Mouse (Mus musculus) hindbrain, embryonic 12.5 days (tissue): Measurements from ENCODE around the gene Rpp14. TPM values are rescaled to one million over a fixed set of nuclear protein-coding genes. Genes with fewer than 3 reads are reported as not detected.

Experiments
- ATAC-seq: fragments of 200-750 bp; cut with Nextera tagmentation; 2 replicates; pipeline ENCODE4 v1.8.0; 2017; ENCODE audit warnings: moderate TSS enrichment; ENCODE audit not compliant: low FRiP score
- H3K27ac ChIP-seq: fragments of 300-500 bp; sonication (generic); 2 replicates; pipeline ENCODE4 v1.5.1; 2016; ENCODE audit warnings: mild to moderate bottlenecking
- H3K27me3 ChIP-seq: fragments of 300-500 bp; sonication (generic); 2 replicates; pipeline ENCODE4 v1.6.1; 2016; ENCODE audit warnings: mild to moderate bottlenecking
- H3K36me3 ChIP-seq: fragments of 300-500 bp; sonication (generic); 2 replicates; pipeline ENCODE4 v1.6.1; 2016; ENCODE audit warnings: mild to moderate bottlenecking
- H3K4me1 ChIP-seq: fragments of 300-500 bp; sonication (generic); 2 replicates; pipeline ENCODE4 v1.6.1; 2016
- H3K4me2 ChIP-seq: fragments of 300-500 bp; sonication (generic); replicated peaks from 2 replicates; pipeline ENCODE4 v1.6.1; 2016; ENCODE audit warnings: mild to moderate bottlenecking
- H3K4me3 ChIP-seq: fragments of 300-500 bp; sonication (generic); 2 replicates; pipeline ENCODE4 v1.5.1; 2016; ENCODE audit warnings: mild to moderate bottlenecking
- H3K9ac ChIP-seq: fragments of 300-500 bp; sonication (generic); 2 replicates; pipeline ENCODE4 v1.6.1; 2016; ENCODE audit warnings: mild to moderate bottlenecking, moderate library complexity
- H3K9me3 ChIP-seq: fragments of 300-500 bp; sonication (generic); replicated peaks from 2 replicates; pipeline ENCODE4 v1.6.1; 2016; ENCODE audit warnings: mild to moderate bottlenecking
- WGBS: fragments of 180-500 bp; shearing (Covaris S2); methylation state at CpG from one replicate; pipeline ENCODE4 v1.1.7; 2016; 5-methylcytosine and 5-hydroxymethylcytosine counted together
- polyA plus RNA-seq: library from polyadenylated mRNA; unstranded; fragments of >200 nt; fragmentation: Nextera tagmentation; extraction: Ambion mirVana; gene quantifications from 2 replicates; pipeline ENCODE4 v1.2.1, GENCODE M21; 2016

The Rpp14 gene
- polyA plus RNA-seq, 1 experiment from 2014 or later = 45.4 TPM

DNA sequence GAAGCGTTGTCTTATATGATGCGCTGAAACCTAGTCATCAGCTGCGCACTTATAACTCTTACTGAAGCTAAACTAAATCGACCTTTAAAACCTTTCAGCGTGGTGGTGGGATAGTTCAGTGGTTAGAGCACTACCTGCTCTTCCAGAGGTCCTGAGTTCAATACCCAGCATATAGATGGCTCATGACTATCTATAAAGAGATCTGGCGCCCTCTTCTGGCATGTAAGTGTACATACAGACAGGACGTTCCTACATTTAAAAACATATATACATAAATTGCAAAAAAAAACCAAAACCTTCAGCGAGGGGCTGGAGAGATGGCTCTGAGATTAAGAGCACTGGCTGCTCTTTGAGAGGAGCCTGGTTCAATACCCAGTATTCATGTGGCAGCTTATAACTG, 35.8 kb upstream of the Rpp14 start:
- Histone ChIP-seq H3K9ac (no peak overlapping the region), H3K4me1 (no peaks in the 10 kb centered on the region), H3K27ac (no peak overlapping the region), H3K36me3 (peaks cover 22% of the 10 kb centered on the region), H3K4me2 (no peak overlapping the region), H3K4me3 (no peak overlapping the region), H3K9me3 (no peaks in the 10 kb centered on the region), H3K27me3 (no peaks in the 10 kb centered on the region)
- no peak for ATAC-seq
- 70% methylated on average over 8 of the region's 8 CpGs for WGBS

GRCm38 (mm10) chr14:8044786-8045185, 35.4 kb upstream of the Rpp14 start:
- H3K27me3 ChIP-seq = no peaks in the 10 kb centered on the region
- WGBS = 82% methylated on average over 6 of the region's 6 CpGs
- no peak overlapping the region for H3K4me3 ChIP-seq
- H3K9ac ChIP-seq = no peak overlapping the region
- no peaks in the 10 kb centered on the region for H3K9me3 ChIP-seq
- no peaks in the 10 kb centered on the region for H3K4me1 ChIP-seq
- H3K27ac ChIP-seq = no peak overlapping the region
- no peak overlapping the region for H3K4me2 ChIP-seq
- H3K36me3 ChIP-seq = peaks cover 25% of the 10 kb centered on the region
- ATAC-seq = no peak

- H3K9me3 ChIP-seq = no peaks in the 10 kb centered on the region
- no peak for ATAC-seq
- no peak overlapping the region for H3K4me2 ChIP-seq
- no peak overlapping the region for H3K27ac ChIP-seq
- H3K27me3 ChIP-seq = no peaks in the 10 kb centered on the region
- no peaks in the 10 kb centered on the region for H3K4me1 ChIP-seq
- no peak overlapping the region for H3K4me3 ChIP-seq
- 86% methylated on average over 11 of the region's 11 CpGs for WGBS
- H3K36me3 ChIP-seq = peaks cover 29% of the 10 kb centered on the region
- H3K9ac ChIP-seq = no peak overlapping the region
Measured at GRCm38 (mm10) chr14:8045187-8045846, 34.9 kb upstream of the Rpp14 start.

- H3K4me2 ChIP-seq = no peak overlapping the region
- H3K4me1 ChIP-seq = no peaks in the 10 kb centered on the region
- no peaks in the 10 kb centered on the region for H3K27me3 ChIP-seq
- H3K9ac ChIP-seq = no peak overlapping the region
- H3K36me3 ChIP-seq = peaks cover 33% of the 10 kb centered on the region
- no peak overlapping the region for H3K4me3 ChIP-seq
- 96% methylated on average over 6 of the region's 6 CpGs for WGBS
- ATAC-seq = no peak
- H3K27ac ChIP-seq = no peak overlapping the region
- H3K9me3 ChIP-seq = no peaks in the 10 kb centered on the region
Measured at GRCm38 (mm10) chr14:8046839-8047238, 33.3 kb upstream of the Rpp14 start.

DNA sequence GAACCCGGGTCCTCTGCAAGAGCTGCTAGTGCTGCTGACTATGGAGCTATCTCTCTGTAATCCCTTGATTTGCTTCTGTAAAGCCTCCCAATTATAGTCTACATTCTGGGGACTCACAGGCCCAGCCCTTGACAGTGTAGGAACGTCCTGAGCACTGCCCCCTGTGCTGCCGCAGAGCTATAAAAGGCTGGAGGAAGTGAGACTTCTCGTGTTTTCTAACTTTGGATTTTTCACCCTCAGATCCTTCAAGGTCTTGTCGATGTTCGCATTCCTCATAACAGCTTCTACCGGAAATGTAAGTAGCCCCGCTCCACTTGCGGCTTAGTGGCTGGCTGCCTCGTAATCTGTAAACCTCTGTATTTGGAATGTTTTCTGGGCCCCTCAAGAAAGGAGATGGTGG, 30.8 kb upstream of the Rpp14 start:
- no peak overlapping the region for H3K4me2 ChIP-seq
- no peak overlapping the region for H3K9ac ChIP-seq
- no peaks in the 10 kb centered on the region for H3K4me1 ChIP-seq
- peaks cover 33% of the 10 kb centered on the region for H3K36me3 ChIP-seq
- H3K9me3 ChIP-seq = no peaks in the 10 kb centered on the region
- no peak for ATAC-seq
- no peaks in the 10 kb centered on the region for H3K27me3 ChIP-seq
- 88% methylated on average over 10 of the region's 10 CpGs for whole genome bisulfite sequencing
- no peak overlapping the region for H3K4me3 ChIP-seq
- H3K27ac ChIP-seq = no peak overlapping the region

DNA sequence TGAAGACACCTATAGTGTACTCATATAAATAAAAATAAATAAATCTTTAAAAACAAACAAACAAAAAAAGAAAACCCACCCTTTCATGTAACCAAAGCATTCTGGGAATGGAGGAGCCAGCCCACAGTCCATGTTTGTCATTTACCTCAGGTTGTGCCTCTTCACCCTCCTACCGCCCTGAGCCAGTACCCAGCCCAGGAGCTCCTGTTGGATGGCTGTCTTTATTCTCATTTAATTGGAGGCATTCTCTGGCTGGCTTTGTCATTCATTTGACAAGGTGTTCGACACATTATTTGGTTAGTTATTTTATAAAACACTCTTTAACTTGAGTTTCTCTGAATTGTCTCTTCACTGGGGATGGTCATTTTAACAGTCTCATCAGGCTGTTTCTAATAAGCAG, 28.3 kb upstream of the Rpp14 start:
- Histone ChIP-seq H3K36me3 (peaks cover 33% of the 10 kb centered on the region), H3K4me1 (0 out of 2 replicates have a peak, but pooled peaks cover 3% of the 10 kb centered on the region), H3K4me3 (no peak overlapping the region), H3K9me3 (no peaks in the 10 kb centered on the region), H3K27me3 (no peaks in the 10 kb centered on the region), H3K9ac (no peak overlapping the region), H3K27ac (no peak overlapping the region), H3K4me2 (no peak overlapping the region)
- 89% methylated on average over 2 of the region's 2 CpGs for WGBS
- ATAC-seq = no peak

DNA sequence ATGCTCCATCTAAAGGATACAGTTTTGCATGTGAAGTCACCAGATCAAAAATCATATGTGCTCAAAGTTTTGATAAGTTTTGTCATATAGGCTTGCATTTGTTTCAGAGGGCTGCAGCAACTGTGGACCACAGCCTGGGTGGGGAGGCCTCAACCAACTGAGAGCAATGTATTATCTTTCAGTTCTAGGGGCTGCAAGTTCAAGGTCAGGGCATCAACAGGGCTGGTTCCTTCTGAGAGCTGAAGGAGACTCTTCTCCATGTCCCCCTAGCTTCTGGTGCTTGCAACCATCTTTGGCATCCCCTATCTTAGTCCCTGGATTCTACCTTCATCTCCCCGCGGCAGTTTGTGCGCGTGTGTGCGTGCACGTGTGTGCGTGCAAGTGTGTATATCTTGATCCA, 27.5 kb upstream of the Rpp14 start:
- H3K27me3 ChIP-seq = no peaks in the 10 kb centered on the region
- H3K9me3 ChIP-seq = no peaks in the 10 kb centered on the region
- ATAC-seq = no peak
- WGBS = 98% methylated on average over 7 of the region's 7 CpGs
- H3K4me2 ChIP-seq = no peak overlapping the region
- H3K4me3 ChIP-seq = no peak overlapping the region
- H3K4me1 ChIP-seq = 0 out of 2 replicates have a peak, but pooled peaks cover 3% of the 10 kb centered on the region
- H3K36me3 ChIP-seq = peaks cover 27% of the 10 kb centered on the region
- H3K9ac ChIP-seq = no peak overlapping the region
- H3K27ac ChIP-seq = no peak overlapping the region

DNA sequence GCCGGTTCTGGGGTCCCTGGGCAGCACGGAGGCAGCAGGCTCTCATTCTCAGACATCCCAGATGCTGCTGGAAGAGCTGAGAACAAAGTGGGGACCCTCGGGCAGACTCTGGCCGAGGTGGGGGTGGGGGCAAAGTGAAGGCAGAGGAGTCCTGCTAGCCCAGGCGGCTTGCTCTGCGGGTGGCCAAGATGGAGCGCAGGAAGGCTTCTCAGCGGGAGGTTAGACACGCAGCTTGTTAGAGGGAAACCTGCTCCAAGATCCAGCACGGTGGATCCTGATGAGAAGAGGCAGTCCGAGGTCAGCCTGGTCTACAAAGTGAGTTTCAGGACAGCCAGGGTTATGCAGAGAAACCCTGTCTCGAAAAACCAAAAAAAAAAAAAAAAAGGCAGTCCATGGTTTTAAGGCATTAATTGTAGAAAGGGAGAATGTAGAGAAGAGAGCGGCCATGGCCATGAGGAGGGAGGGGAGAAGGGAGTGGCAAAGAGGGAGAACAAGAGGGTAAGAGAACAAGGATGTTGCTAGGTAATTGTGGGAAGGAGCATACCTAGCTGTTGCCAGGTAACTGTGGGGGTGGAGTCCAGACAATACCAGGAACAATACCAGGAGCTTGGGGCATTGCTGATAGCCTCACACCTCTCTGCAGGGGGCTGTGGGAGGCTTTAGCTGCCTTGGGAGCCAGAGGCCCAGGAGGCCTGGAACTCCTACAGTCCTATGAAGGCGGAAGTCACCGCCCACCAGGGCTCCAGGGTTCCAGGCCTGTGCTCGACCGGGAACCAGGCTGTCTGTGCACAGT, 25.7 kb upstream of the Rpp14 start:
- 22% methylated on average over 15 of the region's 17 CpGs for WGBS
- H3K9ac ChIP-seq = no peak overlapping the region
- no peak overlapping the region for H3K4me3 ChIP-seq
- no peak overlapping the region for H3K4me2 ChIP-seq
- no peak for ATAC-seq
- H3K27me3 ChIP-seq = no peaks in the 10 kb centered on the region
- H3K4me1 ChIP-seq = 0 out of 2 replicates have a peak, but pooled peaks cover 3% of the 10 kb centered on the region
- no peak overlapping the region for H3K27ac ChIP-seq
- no peaks in the 10 kb centered on the region for H3K9me3 ChIP-seq
- H3K36me3 ChIP-seq = peaks cover 18% of the 10 kb centered on the region; the same call in 1 of the 2 replicates

GRCm38 (mm10) chr14:8056076-8056475, 24.1 kb upstream of the Rpp14 start:
- 89% methylated on average over 5 of the region's 5 CpGs for WGBS
- Histone ChIP-seq H3K9me3 (no peaks in the 10 kb centered on the region), H3K27ac (no peak overlapping the region), H3K4me2 (no peak overlapping the region), H3K4me3 (no peak overlapping the region), H3K9ac (no peak overlapping the region), H3K4me1 (0 out of 2 replicates have a peak, but pooled peaks cover 3% of the 10 kb centered on the region), H3K27me3 (no peaks in the 10 kb centered on the region), H3K36me3 (peaks cover 9% of the 10 kb centered on the region; the same call in 1 of the 2 replicates)
- no peak for ATAC-seq

DNA sequence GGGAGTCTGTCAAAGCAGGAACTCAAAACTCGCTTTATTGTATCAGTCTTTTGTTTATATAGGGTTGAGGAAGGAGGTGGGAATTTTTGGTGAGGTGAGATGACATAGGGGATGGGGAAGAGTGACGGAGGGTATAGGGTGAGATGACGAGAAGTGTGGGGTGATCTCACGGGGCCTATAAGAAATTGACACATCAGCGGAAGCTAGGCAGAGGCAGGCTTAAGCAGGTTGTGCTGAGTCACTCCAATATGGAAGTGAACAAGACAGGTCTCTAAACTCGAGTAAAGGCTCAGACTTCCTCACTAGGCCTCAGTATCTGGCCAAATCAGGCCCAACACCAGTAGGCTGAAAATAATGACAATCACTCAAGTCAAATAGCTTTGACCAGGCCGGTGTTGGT, 20.2 kb upstream of the Rpp14 start:
- Histone ChIP-seq H3K4me2 (no peak overlapping the region), H3K27ac (no peak overlapping the region), H3K9ac (no peak overlapping the region), H3K4me1 (peaks cover 13% of the 10 kb centered on the region), H3K9me3 (no peaks in the 10 kb centered on the region), H3K36me3 (peaks cover 8% of the 10 kb centered on the region; the same call in 1 of the 2 replicates), H3K27me3 (no peaks in the 10 kb centered on the region), H3K4me3 (no peak overlapping the region)
- no peak for ATAC-seq
- 93% methylated on average over 7 of the region's 7 CpGs for WGBS

GRCm38 (mm10) chr14:8062076-8062475, 18.1 kb upstream of the Rpp14 start:
- Histone ChIP-seq H3K36me3 (no peaks in the 10 kb centered on the region), H3K27ac (0 out of 2 replicates have a peak overlapping the region, but pooled peaks have one; percentile 1), H3K4me2 (no peak overlapping the region), H3K9me3 (no peaks in the 10 kb centered on the region), H3K27me3 (no peaks in the 10 kb centered on the region), H3K9ac (no peak overlapping the region), H3K4me3 (no peak overlapping the region), H3K4me1 (peaks cover 13% of the 10 kb centered on the region)
- WGBS = 22% methylated on average over 3 of the region's 3 CpGs
- peak; percentile 64; the same call in 1 of the 2 replicates for ATAC-seq

DNA sequence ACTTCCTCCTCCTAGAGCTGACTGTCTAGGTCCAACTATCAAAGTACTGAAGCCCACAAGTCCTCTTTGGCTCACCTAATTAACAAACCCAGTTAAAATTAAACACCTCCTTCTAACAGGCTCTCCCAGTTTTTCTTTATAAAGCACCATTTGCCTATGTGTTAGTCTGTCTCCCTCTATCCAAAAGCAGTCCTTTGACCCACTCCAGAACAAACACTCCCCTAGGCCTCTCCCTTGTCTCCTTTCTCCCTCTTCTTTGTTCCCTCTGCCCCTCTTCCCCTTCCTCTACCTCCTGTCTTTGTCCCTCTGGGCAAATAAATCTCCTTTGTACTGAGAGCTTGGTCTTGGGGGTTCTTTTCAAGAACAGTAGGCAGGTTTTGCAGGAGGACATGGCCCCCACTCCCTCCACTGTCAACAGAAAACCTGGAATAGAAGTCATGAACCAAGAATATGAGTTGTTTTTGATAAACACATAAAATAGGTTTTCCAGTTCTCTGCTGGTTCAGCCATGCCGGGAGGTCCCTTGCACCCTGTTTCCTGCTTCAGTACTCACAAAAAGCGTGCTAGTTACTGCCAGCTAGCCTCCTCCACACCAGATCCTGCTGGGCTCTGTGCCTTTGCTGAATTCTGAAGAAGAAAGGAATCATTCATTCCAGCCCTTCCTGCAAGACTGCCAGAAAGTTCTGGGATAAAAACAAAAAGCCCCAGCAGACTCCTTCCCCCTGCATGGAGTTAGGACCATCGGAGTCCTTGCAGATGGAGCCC, 17.4 kb upstream of the Rpp14 start:
- Histone ChIP-seq H3K36me3 (no peaks in the 10 kb centered on the region), H3K27me3 (no peaks in the 10 kb centered on the region), H3K4me3 (no peak overlapping the region), H3K27ac (0 out of 2 replicates have a peak overlapping the region, but pooled peaks have one; percentile 1), H3K4me2 (no peak overlapping the region), H3K9me3 (no peaks in the 10 kb centered on the region), H3K9ac (no peak overlapping the region), H3K4me1 (peaks cover 13% of the 10 kb centered on the region)
- 35% methylated on average over 3 of the region's 3 CpGs for WGBS
- ATAC-seq = no peak
